Mouse (Mus musculus) lung, adult 2 months (tissue): ENCODE measurements around the gene Zfp36l3.

Source experiments
- CTCF ChIP-seq: fragments of 200-500 bp; IDR thresholded peaks from 2 replicates; pipeline ENCODE4 v1.5.1; 2011; ENCODE audit warnings: mild to moderate bottlenecking, low read length, control low read depth; ENCODE audit not compliant: insufficient read depth
- POLR2A ChIP-seq: fragments of 200-500 bp; IDR thresholded peaks from 2 replicates; pipeline ENCODE4 v1.6.1; 2011; ENCODE audit warnings: low read depth, mild to moderate bottlenecking, control low read depth, low read length, borderline replicate concordance; ENCODE audit errors: extremely low read depth

- TF ChIP-seq CTCF (no peak), POLR2A (no peak)
Observed at GRCm38 (mm10) chrX:53799074-53799473, 22.9 kb upstream of the Zfp36l3 start.
